Mouse (Mus musculus) adrenal gland, adult 18-20 months (tissue): ENCODE measurements at regions not wholly inside any gene's neighbourhood (a gene's known extent, or its start where the extent isn't known, plus 50 kb on each side); places are given as distances from the start of the nearest gene placed in this dataset.

Experiments
- DNase-seq, 2 experiments: peaks; one replicate each; pipeline ENCODE4 v3.0.0; 2021 to 2022; ENCODE audit warnings: low spot score in 2 of 2

GRCm38 (mm10) chr7:116853351-116853750 lies 349.2 kb downstream of the Nucb2 start:
- no peak for DNase-seq

GRCm38 (mm10) chr7:116857141-116857540 lies 353.0 kb downstream of the Nucb2 start:
- no peak for DNase-seq

- DNase-seq = no peak
Measured at GRCm38 (mm10) chr7:116857744-116858143, 353.6 kb downstream of the Nucb2 start.

GRCm38 (mm10) chr7:116882268-116882964 lies 378.2 kb downstream of the Nucb2 start:
- DNase-seq = no peak

GRCm38 (mm10) chr7:116893846-116894245 lies 389.7 kb downstream of the Nucb2 start:
- DNase-seq = no peak

GRCm38 (mm10) chr7:116915797-116916196 lies 411.6 kb downstream of the Nucb2 start:
- no peak for DNase-seq

- DNase-seq = no peak
Measured at GRCm38 (mm10) chr7:116917921-116918670, 413.9 kb downstream of the Nucb2 start.

GRCm38 (mm10) chr7:116946448-116946847 lies 434.3 kb upstream of the Xylt1 start:
- DNase-seq = no peak

- no peak for DNase-seq
Measured at GRCm38 (mm10) chr7:116959196-116959895, 421.4 kb upstream of the Xylt1 start.

- no peak for DNase-seq
Measured at GRCm38 (mm10) chr7:116963839-116964238, 416.9 kb upstream of the Xylt1 start.

GRCm38 (mm10) chr7:116991351-116991750 lies 389.4 kb upstream of the Xylt1 start:
- no peak for DNase-seq

GRCm38 (mm10) chr7:116992166-116992565 lies 388.6 kb upstream of the Xylt1 start:
- no peak for DNase-seq

- DNase-seq = no peak
Measured at GRCm38 (mm10) chr7:116995770-116996169, 385.0 kb upstream of the Xylt1 start.

- no peak for DNase-seq
Measured at GRCm38 (mm10) chr7:117003167-117003566, 377.6 kb upstream of the Xylt1 start.

- DNase-seq = no peak
Measured at GRCm38 (mm10) chr7:117018349-117018748, 362.4 kb upstream of the Xylt1 start.

GRCm38 (mm10) chr7:117021716-117022115 lies 359.1 kb upstream of the Xylt1 start:
- peak in 1 of 2 experiments; percentile 9 for DNase-seq

GRCm38 (mm10) chr7:117044926-117045325 lies 335.9 kb upstream of the Xylt1 start:
- DNase-seq = no peak

GRCm38 (mm10) chr7:117049249-117049648 lies 331.5 kb upstream of the Xylt1 start:
- DNase-seq = no peak

GRCm38 (mm10) chr7:117065771-117066170 lies 315.0 kb upstream of the Xylt1 start:
- no peak for DNase-seq

- peak; percentile 46 to 66 for DNase-seq
Measured at GRCm38 (mm10) chr7:117090911-117091550, 289.7 kb upstream of the Xylt1 start.

- no peak for DNase-seq
Measured at GRCm38 (mm10) chr7:117092860-117093259, 287.9 kb upstream of the Xylt1 start.
